Mouse (Mus musculus) midbrain, postnatal 0 days (tissue): ENCODE results near the gene Rad51b. TPM values are rescaled to one million over a fixed set of nuclear protein-coding genes. Genes with fewer than 3 reads are reported as not detected.

Source experiments
- ATAC-seq: fragments of 200-750 bp; cut with Nextera tagmentation; 2 replicates; pipeline ENCODE4 v1.8.0; 2017; ENCODE audit warnings: moderate number of reproducible peaks, mild to moderate bottlenecking, moderate TSS enrichment, moderate library complexity; ENCODE audit not compliant: low FRiP score
- DNase-seq: peaks from one replicate; pipeline ENCODE4 v3.0.0-alpha.2; 2015; ENCODE audit warnings: low spot score
- H3K27ac ChIP-seq: fragments of 300-500 bp; sonication (generic); 2 replicates; pipeline ENCODE4 v1.5.1; 2014; ENCODE audit warnings: low read depth, mild to moderate bottlenecking, low read length, mixed read lengths
- H3K27me3 ChIP-seq: fragments of 300-500 bp; sonication (generic); 2 replicates; pipeline ENCODE4 v1.6.1; 2014; ENCODE audit warnings: low read length, control low read depth, mixed read lengths; ENCODE audit not compliant: insufficient read depth
- H3K36me3 ChIP-seq: fragments of 300-500 bp; sonication (generic); 2 replicates; pipeline ENCODE4 v1.6.1; 2014; ENCODE audit warnings: low read length, control low read depth, mixed read lengths; ENCODE audit not compliant: insufficient read depth
- H3K4me1 ChIP-seq: fragments of 300-500 bp; sonication (generic); 2 replicates; pipeline ENCODE4 v1.6.1; 2014; ENCODE audit warnings: mild to moderate bottlenecking, control low read depth, antibody characterized with exemption, low read length, mixed read lengths; ENCODE audit not compliant: insufficient read depth
- H3K4me2 ChIP-seq: fragments of 300-500 bp; sonication (generic); 2 replicates; pipeline ENCODE4 v1.6.1; 2014; ENCODE audit warnings: low read depth, mild to moderate bottlenecking, low read length, mixed read lengths; ENCODE audit not compliant: poor library complexity, severe bottlenecking
- H3K4me3 ChIP-seq: fragments of 300-500 bp; sonication (generic); 2 replicates; pipeline ENCODE4 v1.5.1; 2014; ENCODE audit warnings: low read depth, mild to moderate bottlenecking, low read length, moderate library complexity
- H3K9ac ChIP-seq: fragments of 300-500 bp; sonication (generic); replicated peaks from 2 replicates; pipeline ENCODE4 v1.6.1; 2014; ENCODE audit warnings: mild to moderate bottlenecking, low read length, moderate library complexity, mixed read lengths; ENCODE audit not compliant: poor library complexity, severe bottlenecking
- H3K9me3 ChIP-seq: fragments of 300-500 bp; sonication (generic); 2 replicates; pipeline ENCODE4 v1.6.1; 2016; ENCODE audit warnings: low read length, control low read depth
- CTCF ChIP-seq: IDR thresholded peaks from 2 replicates; pipeline ENCODE4 v1.5.1; 2016; ENCODE audit warnings: antibody characterized with exemption, mild to moderate bottlenecking
- WGBS: fragments of 180-500 bp; shearing (Covaris S2); extraction: QIAGEN DNeasy Blood & Tissue Kit; methylation state at CpG from one replicate; pipeline ENCODE4 v1.1.7; 2014; 5-methylcytosine and 5-hydroxymethylcytosine counted together
- polyA plus RNA-seq: library from polyadenylated mRNA; unstranded; fragments of >200 nt; fragmentation: Nextera tagmentation; extraction: Ambion mirVana; gene quantifications from 2 replicates; pipeline ENCODE4 v1.2.1, GENCODE M21; 2015
- total RNA-seq: library from RNA; depleted of rRNA; stranded (reverse); fragments of >200 nt; gene quantifications from 2 replicates; pipeline ENCODE4 v1.2.3, GENCODE M21; 2014

Rad51b gene
- total and polyA plus RNA-seq, 2 experiments from 2014 or later: 0.22 to 0.74 TPM

DNA sequence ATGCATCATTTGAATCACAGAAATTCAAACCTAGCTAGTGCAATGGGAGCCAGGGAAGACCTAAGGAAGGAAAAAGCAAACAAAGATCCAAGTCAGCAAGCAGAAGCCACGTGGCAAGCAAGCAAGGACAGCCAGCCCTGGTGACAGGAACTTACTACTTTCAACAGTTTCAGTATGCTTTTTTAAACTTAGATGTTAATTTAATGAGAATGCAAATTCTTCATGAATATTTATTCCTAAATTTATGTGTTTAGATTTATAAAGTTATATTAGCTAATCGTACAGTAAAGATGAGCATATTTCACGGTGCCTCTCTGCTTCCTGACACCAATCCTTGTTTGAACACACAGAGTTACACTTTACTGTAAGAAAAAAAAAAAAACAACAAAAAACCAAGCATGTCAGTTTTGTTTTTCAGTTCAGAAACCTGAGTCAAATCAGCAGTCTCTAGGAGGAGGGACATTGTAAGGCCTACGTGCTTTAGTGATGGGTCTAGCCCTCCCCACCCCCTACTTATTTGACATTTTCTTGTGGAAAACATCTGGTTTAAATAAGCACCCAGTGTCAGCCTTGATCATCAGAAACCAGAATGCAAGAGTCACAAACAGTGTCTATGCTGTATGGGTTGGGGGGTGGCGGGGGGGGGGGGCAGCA is 331.2 kb downstream of the Rad51b start:
- Histone ChIP-seq H3K27me3 (no peaks in the 10 kb centered on the region), H3K4me2 (no peak overlapping the region), H3K9me3 (no peaks in the 10 kb centered on the region), H3K4me1 (no peaks in the 10 kb centered on the region), H3K36me3 (no peaks in the 10 kb centered on the region), H3K9ac (no peak overlapping the region), H3K27ac (no peak overlapping the region), H3K4me3 (no peak overlapping the region)
- WGBS: 62% methylated on average over 5 of the region's 5 CpGs
- DNase-seq (no peak), ATAC-seq (no peak)
- no peak for TF ChIP-seq CTCF

DNA sequence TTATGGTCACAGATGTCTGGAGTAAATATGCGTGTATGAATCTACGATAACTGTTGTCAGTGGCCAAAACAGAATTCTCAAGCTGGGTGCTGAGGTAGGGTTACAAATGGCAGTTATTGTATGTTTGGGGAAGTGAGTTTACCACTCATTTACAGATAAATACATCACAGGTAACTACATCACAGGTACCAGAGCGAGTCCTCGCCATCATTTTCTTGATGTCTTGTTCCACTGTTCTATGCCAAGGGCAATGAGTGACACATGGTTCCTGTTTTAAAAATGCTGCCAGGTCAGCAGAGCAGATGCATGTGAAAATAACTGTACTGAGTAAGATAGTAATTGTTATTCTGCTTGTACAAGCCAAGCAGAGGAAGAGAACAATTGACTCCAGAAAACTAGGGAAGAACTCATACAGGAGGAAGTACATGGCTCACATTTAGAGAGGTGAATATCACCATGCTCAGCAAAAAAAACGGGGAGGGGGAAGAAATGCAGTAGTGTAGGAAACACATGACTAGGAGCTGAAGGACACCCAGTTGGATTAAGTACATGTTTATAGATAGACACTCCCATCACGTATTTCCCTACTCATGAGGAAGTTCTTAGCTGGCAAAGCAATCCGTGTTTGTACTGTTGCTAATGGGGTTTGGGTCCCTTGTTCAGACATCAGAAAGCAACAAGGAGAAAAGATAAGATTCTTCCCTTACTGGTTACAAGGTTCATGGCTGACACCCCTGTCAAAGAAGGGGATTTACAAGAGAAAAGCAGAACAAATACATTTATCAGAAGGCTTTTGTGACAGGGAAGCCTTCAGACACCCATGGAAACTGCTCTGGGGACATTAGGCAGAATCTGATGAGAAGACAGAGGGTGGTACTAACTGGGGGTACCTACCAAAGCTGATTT is 333.1 kb downstream of the Rad51b start:
- TF ChIP-seq CTCF: no peak
- H3K36me3 ChIP-seq: no peaks in the 10 kb centered on the region
- DNase-seq (no peak), ATAC-seq (no peak)
- H3K4me1 ChIP-seq: no peaks in the 10 kb centered on the region
- H3K9me3 ChIP-seq: no peaks in the 10 kb centered on the region
- no peak overlapping the region for H3K9ac ChIP-seq
- H3K27ac ChIP-seq: no peak overlapping the region
- H3K4me3 ChIP-seq: no peak overlapping the region
- WGBS: 87% methylated on average over 7 of the region's 7 CpGs
- no peak overlapping the region for H3K4me2 ChIP-seq
- H3K27me3 ChIP-seq: no peaks in the 10 kb centered on the region

- no peak for TF ChIP-seq CTCF
- DNase-seq: no peak
- H3K4me1 ChIP-seq: no peaks in the 10 kb centered on the region
- H3K27me3 ChIP-seq: no peaks in the 10 kb centered on the region
- no peak for ATAC-seq
- no peak overlapping the region for H3K27ac ChIP-seq
- H3K4me3 ChIP-seq: no peak overlapping the region
- H3K9me3 ChIP-seq: no peaks in the 10 kb centered on the region
- H3K9ac ChIP-seq: no peak overlapping the region
- WGBS: 87% methylated on average over 9 of the region's 9 CpGs
- no peaks in the 10 kb centered on the region for H3K36me3 ChIP-seq
- H3K4me2 ChIP-seq: no peak overlapping the region
Measured at GRCm38 (mm10) chr12:79633458-79634106, 336.5 kb downstream of the Rad51b start.

- H3K4me3 ChIP-seq: no peak overlapping the region
- no peaks in the 10 kb centered on the region for H3K4me1 ChIP-seq
- H3K4me2 ChIP-seq: no peak overlapping the region
- TF ChIP-seq CTCF: no peak
- H3K27ac ChIP-seq: no peak overlapping the region
- 55% methylated on average over 7 of the region's 7 CpGs for WGBS
- H3K9me3 ChIP-seq: no peaks in the 10 kb centered on the region
- H3K36me3 ChIP-seq: no peaks in the 10 kb centered on the region
- ATAC-seq: no peak
- H3K27me3 ChIP-seq: no peaks in the 10 kb centered on the region
- no peak overlapping the region for H3K9ac ChIP-seq
- no peak for DNase-seq
Measured at GRCm38 (mm10) chr12:79641570-79642285, 344.6 kb downstream of the Rad51b start.

DNA sequence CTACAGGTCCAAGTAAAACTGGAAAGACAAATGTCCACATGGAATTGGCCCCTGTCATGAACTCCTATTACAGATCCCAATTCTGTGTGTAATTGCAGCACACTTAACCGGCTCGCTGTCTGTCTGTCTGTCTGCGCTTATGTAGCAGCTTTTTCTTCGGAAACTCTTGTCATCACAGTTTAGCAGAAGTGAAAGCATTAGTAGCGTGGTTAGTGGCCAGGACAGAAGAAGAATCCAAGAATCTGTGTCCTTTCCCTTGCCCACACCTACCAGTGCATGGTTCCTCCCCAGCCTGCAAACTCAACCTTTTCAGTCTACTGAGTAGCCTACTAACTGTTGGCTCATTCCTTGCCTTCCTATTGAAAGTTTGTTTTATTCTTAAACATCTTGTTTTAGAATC is 345.6 kb downstream of the Rad51b start:
- Histone ChIP-seq H3K27me3 (no peaks in the 10 kb centered on the region), H3K4me2 (no peak overlapping the region), H3K36me3 (no peaks in the 10 kb centered on the region), H3K4me3 (no peak overlapping the region), H3K4me1 (no peaks in the 10 kb centered on the region), H3K9ac (no peak overlapping the region), H3K9me3 (no peaks in the 10 kb centered on the region), H3K27ac (no peak overlapping the region)
- ATAC-seq: no peak
- no peak for DNase-seq
- TF ChIP-seq CTCF: no peak
- WGBS: 96% methylated on average over 5 of the region's 5 CpGs
